Mouse (Mus musculus): Measurements from ENCODE around the gene Trim69. TPM values are rescaled to one million over a fixed set of nuclear protein-coding genes. Genes with fewer than 3 reads are reported as not detected.

The Trim69 gene
- total and polyA plus RNA-seq, 3 experiments, result 0.04 TPM; not detected in 2

DNA sequence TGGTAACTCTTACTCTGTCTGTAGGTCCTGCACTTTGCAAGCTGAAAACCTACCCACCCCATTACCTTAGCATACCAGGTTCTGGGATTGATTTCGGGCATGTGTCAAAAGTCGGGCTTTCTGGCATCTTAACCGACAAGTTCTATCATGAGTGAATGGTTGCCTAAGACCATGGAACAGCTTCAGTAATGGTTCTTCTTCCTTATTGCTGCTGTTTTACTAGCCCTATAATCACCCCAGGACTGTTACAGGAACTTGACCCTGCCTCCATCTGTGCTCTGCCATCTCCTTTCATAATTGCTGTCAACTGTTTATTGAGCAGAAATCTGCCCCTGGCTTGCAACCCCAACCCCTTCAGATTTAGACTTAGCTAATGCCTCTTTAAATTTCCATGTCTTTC, 26.3 kb downstream of the Trim69 start:
- H3K27me3 ChIP-seq (ENCODE audit: control insufficient read depth in 1 of 2, insufficient read depth in 2 of 2, low read length in 2 of 2), result peaks cover 0 to 2% of the 10 kb centered on the region in 2 experiments; a peak in 2 of 4 replicates
- no peak for TF ChIP-seq ZC3H11A (IDR thresholded peaks at IDR 0.05; ENCODE audit: low read depth, low read length)
- no peak for TF ChIP-seq GABPA (IDR thresholded peaks at IDR 0.05; ENCODE audit: low read depth, low read length)
- TF ChIP-seq TCF12 (IDR thresholded peaks at IDR 0.05; ENCODE audit: low read depth, low read length), result no peak
- TF ChIP-seq ZNF384 (IDR thresholded peaks at IDR 0.05; ENCODE audit: low read depth, low read length), result no peak
- TF ChIP-seq TBP (IDR thresholded peaks at IDR 0.05; ENCODE audit: low read depth, low read length), result no peak
- TF ChIP-seq CHD1 (IDR thresholded peaks at IDR 0.05; ENCODE audit: low read depth, low read length), result no peak
- no peak for TF ChIP-seq MYC (IDR thresholded peaks at IDR 0.05; ENCODE audit: low read depth, low read length)
- no peak for TF ChIP-seq ELF1 (IDR thresholded peaks at IDR 0.05; ENCODE audit: low read depth, low read length)
- TF ChIP-seq HCFC1 (IDR thresholded peaks at IDR 0.05; ENCODE audit: low read depth, low read length), result no peak
- H3K4me1 ChIP-seq (ENCODE audit: control insufficient read depth in 1 of 2, insufficient read depth in 2 of 2, low read length in 2 of 2), result peaks cover 10 to 11% of the 10 kb centered on the region in 2 experiments
- DNase-seq (ENCODE audit: low read depth, low spot score), result no peak
- no peak overlapping the region for H3K9ac ChIP-seq (ENCODE audit: control insufficient read depth, low read depth, low read length, poor library complexity, severe bottlenecking)
- H3K36me3 ChIP-seq (ENCODE audit: control insufficient read depth in 1 of 2, insufficient read depth in 2 of 2, low read length in 2 of 2), result peaks cover 0 to 8% of the 10 kb centered on the region in 2 experiments; a peak in 2 of 4 replicates
- no peak overlapping the region for H3K4me3 ChIP-seq (ENCODE audit: control insufficient read depth in 1 of 2, insufficient read depth in 1 of 2, low read depth in 2 of 2, low read length in 2 of 2)
- H3K9me3 ChIP-seq (replicated peaks; ENCODE audit: insufficient read depth, low read length), result no peaks in the 10 kb centered on the region
- no peaks in the 10 kb centered on the region for H3K79me2 ChIP-seq (ENCODE audit: control insufficient read depth, insufficient read depth, low read length, poor library complexity)
- H3K27ac ChIP-seq (ENCODE audit: control insufficient read depth, low read depth, low read length), result no peak overlapping the region

DNA sequence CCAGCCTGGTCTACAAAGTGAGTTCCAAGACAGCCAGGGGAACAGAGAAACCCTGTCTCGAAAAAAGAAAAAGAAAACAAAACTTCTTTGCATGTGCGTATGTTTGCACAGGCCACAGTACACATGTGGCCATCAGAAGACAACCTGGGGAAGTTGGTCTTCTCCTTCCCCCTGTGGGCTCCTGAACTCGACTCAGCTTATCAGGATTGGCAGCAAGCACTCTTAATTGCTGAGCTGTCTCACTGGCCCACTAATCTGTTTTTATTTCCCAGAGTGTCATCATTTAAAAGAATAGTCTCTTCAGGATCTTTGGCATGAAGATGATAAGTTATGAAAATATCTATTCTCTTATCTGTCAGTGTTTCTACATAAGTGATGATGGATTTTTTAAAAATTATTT, 31.3 kb downstream of the Trim69 start:
- Histone ChIP-seq H3K79me2 (ENCODE audit: control insufficient read depth, insufficient read depth, low read length, poor library complexity) (no peaks in the 10 kb centered on the region), H3K36me3 (ENCODE audit: control insufficient read depth in 1 of 2, insufficient read depth in 2 of 2, low read length in 2 of 2) (peaks cover 0 to 15% of the 10 kb centered on the region in 2 experiments; a peak in 2 of 4 replicates), H3K4me3 (ENCODE audit: control insufficient read depth in 1 of 2, insufficient read depth in 1 of 2, low read depth in 2 of 2, low read length in 2 of 2) (peak overlapping the region in 1 of 2 experiments; percentile 22; a peak in 1 of 4 replicates), H3K9ac (ENCODE audit: control insufficient read depth, low read depth, low read length, poor library complexity, severe bottlenecking) (peak overlapping the region; percentile 36; the same call in 1 of the 2 replicates), H3K9me3 (replicated peaks; ENCODE audit: insufficient read depth, low read length) (no peaks in the 10 kb centered on the region), H3K27me3 (ENCODE audit: control insufficient read depth in 1 of 2, insufficient read depth in 2 of 2, low read length in 2 of 2) (no peaks in the 10 kb centered on the region), H3K27ac (ENCODE audit: control insufficient read depth, low read depth, low read length) (peak overlapping the region; percentile 73), H3K4me1 (ENCODE audit: control insufficient read depth in 1 of 2, insufficient read depth in 2 of 2, low read length in 2 of 2) (peaks cover 16 to 17% of the 10 kb centered on the region in 2 experiments)
- TF ChIP-seq MAX (IDR thresholded peaks at IDR 0.05; ENCODE audit: low read length) (0 out of 2 replicates have a peak, but pooled peaks have one; percentile 20), GABPA (IDR thresholded peaks at IDR 0.05; ENCODE audit: low read depth, low read length) (no peak), ZMIZ1 (IDR thresholded peaks at IDR 0.05; ENCODE audit: low read depth, low read length) (no peak), NRF1 (IDR thresholded peaks at IDR 0.05; ENCODE audit: insufficient read depth, low read depth, low read length, poor library complexity, severe bottlenecking) (no peak), MXI1 (IDR thresholded peaks at IDR 0.05; ENCODE audit: low read depth, low read length) (peak; percentile 56; the same call in 1 of the 2 replicates), USF2 (IDR thresholded peaks at IDR 0.05; ENCODE audit: borderline replicate concordance in 1 of 2, insufficient read depth in 1 of 2, low read depth in 1 of 2, low read length in 2 of 2) (no peak), TAL1 (IDR thresholded peaks at IDR 0.05; ENCODE audit: low read length) (peak; percentile 24; the same call in 1 of the 2 replicates), SIN3A (IDR thresholded peaks at IDR 0.05; ENCODE audit: low read length) (no peak), RAD21 (IDR thresholded peaks at IDR 0.05; ENCODE audit: low read depth, low read length) (no peak), RCOR1 (IDR thresholded peaks at IDR 0.05; ENCODE audit: low read depth, low read length) (peak; percentile 57; the same call in 1 of the 2 replicates), ZKSCAN1 (IDR thresholded peaks at IDR 0.05; ENCODE audit: low read depth, low read length) (no peak), ETS1 (IDR thresholded peaks at IDR 0.05; ENCODE audit: low read depth, low read length) (peak; percentile 82), GATA1 (IDR thresholded peaks at IDR 0.05; ENCODE audit: low read depth, low read length) (peak; percentile 89), MYC (IDR thresholded peaks at IDR 0.05; ENCODE audit: low read depth, low read length) (0 out of 2 replicates have a peak, but pooled peaks have one; percentile 25), EP300 (IDR thresholded peaks at IDR 0.05; ENCODE audit: low read depth in 1 of 2, low read length in 2 of 2) (peak; percentile 76 to 90), TCF12 (IDR thresholded peaks at IDR 0.05; ENCODE audit: low read depth, low read length) (peak; percentile 89)
- peak; percentile 76 for DNase-seq (ENCODE audit: low read depth, low spot score)
